Mouse (Mus musculus): ENCODE measurements around the gene Nfx1. TPM values are rescaled to one million over a fixed set of nuclear protein-coding genes. Genes with fewer than 3 reads are reported as not detected.

Gene Nfx1
- polyA plus RNA-seq, 1 experiment from 2014 or later = 90.2 TPM

DNA sequence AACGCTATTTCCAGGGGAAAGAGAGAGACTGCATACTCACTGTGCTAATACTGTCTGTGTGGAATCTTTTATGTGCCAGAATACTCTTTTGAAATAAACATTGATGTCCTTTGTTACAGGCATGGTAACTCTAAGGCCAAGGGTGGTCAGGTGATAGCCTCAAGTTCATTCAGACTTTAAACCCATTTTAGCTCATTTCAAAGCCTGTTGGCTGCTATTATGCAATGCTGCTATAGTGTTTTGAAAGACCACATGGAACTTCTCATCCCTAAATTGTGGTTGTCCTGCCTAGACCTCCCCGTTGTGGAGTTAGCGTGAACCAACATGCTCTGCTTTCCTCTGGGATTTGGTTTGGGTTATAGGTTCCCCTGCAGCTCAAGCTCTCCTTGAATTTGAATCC is 5.0 kb downstream of the Nfx1 start:
- no peaks in the 10 kb centered on the region for H3K27me3 ChIP-seq
- no peak overlapping the region for H3K27ac ChIP-seq (replicated peaks)
- H3K4me1 ChIP-seq = peaks cover 12% of the 10 kb centered on the region
- 74% methylated on average over 3 of the region's 3 CpGs for WGBS
- no peak for ATAC-seq (ENCODE audit: insufficient number of reproducible peaks, low FRiP score, low TSS enrichment, low read depth)
- no peak overlapping the region for H3K9ac ChIP-seq
- no peak overlapping the region for H3K4me2 ChIP-seq (replicated peaks)
- H3K36me3 ChIP-seq = peaks cover 47% of the 10 kb centered on the region
- no peak overlapping the region for H3K4me3 ChIP-seq (replicated peaks)
- no peaks in the 10 kb centered on the region for H3K9me3 ChIP-seq (replicated peaks)

DNA sequence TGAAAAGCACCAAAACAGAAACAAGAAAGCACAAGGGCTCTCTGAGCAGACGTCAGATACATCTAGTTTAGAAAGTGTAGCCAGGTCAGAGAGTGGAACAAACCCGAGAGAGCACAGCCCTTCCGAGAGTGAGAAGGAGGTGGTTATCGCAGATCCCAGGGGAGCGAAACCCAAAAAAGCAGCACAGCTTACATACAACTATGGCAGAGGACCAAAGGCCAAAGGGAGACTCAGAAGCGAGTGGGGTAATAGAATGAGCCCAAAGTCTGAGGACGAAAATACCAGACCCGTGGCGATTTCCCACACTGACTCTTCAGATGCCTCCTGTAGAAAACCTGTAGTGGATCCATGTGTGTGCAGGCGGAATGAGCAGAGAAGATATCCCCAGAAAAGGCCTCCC is 5.9 kb downstream of the Nfx1 start:
- peaks cover 12% of the 10 kb centered on the region for H3K4me1 ChIP-seq
- no peak overlapping the region for H3K4me3 ChIP-seq (replicated peaks)
- no peak overlapping the region for H3K9ac ChIP-seq
- H3K4me2 ChIP-seq (replicated peaks) = no peak overlapping the region
- no peak overlapping the region for H3K27ac ChIP-seq (replicated peaks)
- H3K36me3 ChIP-seq = peaks cover 57% of the 10 kb centered on the region
- H3K27me3 ChIP-seq = no peaks in the 10 kb centered on the region
- ATAC-seq (ENCODE audit: insufficient number of reproducible peaks, low FRiP score, low TSS enrichment, low read depth) = no peak
- 91% methylated on average over 10 of the region's 10 CpGs for WGBS
- H3K9me3 ChIP-seq (replicated peaks) = no peaks in the 10 kb centered on the region

DNA sequence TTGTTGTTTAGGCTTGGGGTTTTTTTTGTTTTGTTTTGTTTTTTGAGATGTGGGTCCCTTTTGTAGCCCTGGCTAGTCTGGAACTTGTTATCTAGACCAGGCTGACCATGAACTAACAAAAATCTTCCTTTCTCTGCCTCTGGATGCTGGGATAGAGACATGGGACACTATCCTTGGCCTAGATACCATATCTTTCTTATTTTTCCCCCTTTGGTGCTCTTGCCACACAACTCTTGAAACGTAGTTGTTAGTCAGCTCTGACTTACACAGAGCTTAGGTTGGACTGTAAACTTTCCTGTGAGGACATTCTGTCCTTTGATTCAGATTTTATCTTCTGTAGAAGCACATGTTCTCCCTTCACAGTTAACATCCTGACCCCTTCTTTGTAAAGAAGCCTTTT is 8.7 kb downstream of the Nfx1 start:
- no peaks in the 10 kb centered on the region for H3K27me3 ChIP-seq
- H3K36me3 ChIP-seq = peaks cover 70% of the 10 kb centered on the region

DNA sequence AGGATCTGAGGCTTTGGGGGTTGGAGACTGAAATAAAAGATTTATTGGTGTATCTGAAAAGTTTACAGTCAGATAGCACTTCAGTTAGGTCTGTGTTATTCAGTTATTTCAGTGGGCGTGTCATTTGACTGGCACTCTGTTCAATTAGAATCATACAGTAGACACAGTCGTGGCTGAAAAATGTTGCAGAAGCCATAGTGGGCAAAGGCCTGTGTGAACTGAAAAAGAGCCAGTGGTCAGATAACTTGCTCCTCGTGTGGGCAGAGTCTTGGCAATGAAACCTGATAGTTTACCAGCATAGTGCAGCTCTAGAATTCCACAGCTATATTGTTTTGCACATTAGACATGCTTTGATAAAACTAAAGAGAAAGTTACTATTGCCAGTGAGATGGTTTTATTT is 11.8 kb downstream of the Nfx1 start:
- 62% methylated on average over 3 of the region's 3 CpGs for WGBS
- Histone ChIP-seq H3K4me2 (replicated peaks) (no peak overlapping the region), H3K36me3 (peaks cover 83% of the 10 kb centered on the region), H3K27ac (replicated peaks) (no peak overlapping the region), H3K4me3 (replicated peaks) (no peak overlapping the region), H3K27me3 (no peaks in the 10 kb centered on the region), H3K9me3 (replicated peaks) (no peaks in the 10 kb centered on the region), H3K9ac (no peak overlapping the region), H3K4me1 (no peaks in the 10 kb centered on the region)
- ATAC-seq (ENCODE audit: insufficient number of reproducible peaks, low FRiP score, low TSS enrichment, low read depth) = no peak

More for the DNA sequence above, 8.7 kb downstream of the Nfx1 start:
- Histone ChIP-seq H3K9ac (no peak overlapping the region), H3K9me3 (replicated peaks) (no peaks in the 10 kb centered on the region), H3K4me2 (replicated peaks) (no peak overlapping the region), H3K4me1 (no peaks in the 10 kb centered on the region), H3K27ac (replicated peaks) (no peak overlapping the region), H3K4me3 (replicated peaks) (no peak overlapping the region)
- no peak for ATAC-seq (ENCODE audit: insufficient number of reproducible peaks, low FRiP score, low TSS enrichment, low read depth)
- WGBS = 89% methylated on average over 1 of the region's 1 CpGs

DNA sequence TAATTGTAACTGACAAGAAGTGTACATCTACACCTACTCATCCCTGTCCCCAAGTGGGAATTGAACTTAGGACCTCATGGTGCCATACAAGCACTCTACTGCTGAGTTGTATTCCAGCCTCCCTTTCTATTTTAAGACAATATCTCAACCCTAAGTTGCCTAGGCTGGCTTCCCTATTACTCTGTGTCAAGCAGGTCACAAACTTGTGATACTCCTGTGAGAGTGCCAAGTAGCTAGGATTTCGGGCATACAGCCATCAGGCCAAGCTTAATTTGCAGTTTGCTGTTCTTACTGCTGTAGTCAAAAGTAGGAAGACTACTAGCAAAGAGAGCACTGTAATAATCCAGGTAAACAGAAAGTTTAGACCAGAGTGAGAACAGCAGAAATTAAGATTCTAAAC is 13.0 kb downstream of the Nfx1 start:
- 93% methylated on average over 1 of the region's 1 CpGs for WGBS
- peaks cover 82% of the 10 kb centered on the region for H3K36me3 ChIP-seq
- no peak overlapping the region for H3K4me2 ChIP-seq (replicated peaks)
- no peaks in the 10 kb centered on the region for H3K9me3 ChIP-seq (replicated peaks)
- H3K9ac ChIP-seq = no peak overlapping the region
- no peaks in the 10 kb centered on the region for H3K4me1 ChIP-seq
- no peak overlapping the region for H3K4me3 ChIP-seq (replicated peaks)
- no peaks in the 10 kb centered on the region for H3K27me3 ChIP-seq
- H3K27ac ChIP-seq (replicated peaks) = no peak overlapping the region
- no peak for ATAC-seq (ENCODE audit: insufficient number of reproducible peaks, low FRiP score, low TSS enrichment, low read depth)

DNA sequence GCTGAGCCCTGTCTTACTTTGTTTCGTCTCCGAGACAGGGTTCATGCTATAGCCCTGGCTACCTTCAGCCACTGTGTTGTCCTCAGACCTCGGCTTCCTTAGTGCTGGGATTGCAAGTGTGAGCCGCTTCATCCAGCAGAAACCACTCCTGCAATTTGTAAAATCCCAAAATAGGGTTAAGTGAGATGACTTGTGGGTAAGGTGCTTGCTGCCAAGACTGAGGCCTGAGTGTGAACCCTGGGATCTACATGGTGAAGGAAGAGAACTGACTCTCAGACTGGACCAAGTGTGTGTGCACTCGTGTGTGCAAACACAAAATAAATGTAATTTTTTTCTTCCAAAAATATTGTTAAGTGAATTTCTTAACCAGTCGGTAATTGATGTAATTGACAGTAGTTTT is 18.9 kb downstream of the Nfx1 start:
- WGBS = 89% methylated on average over 6 of the region's 6 CpGs

DNA sequence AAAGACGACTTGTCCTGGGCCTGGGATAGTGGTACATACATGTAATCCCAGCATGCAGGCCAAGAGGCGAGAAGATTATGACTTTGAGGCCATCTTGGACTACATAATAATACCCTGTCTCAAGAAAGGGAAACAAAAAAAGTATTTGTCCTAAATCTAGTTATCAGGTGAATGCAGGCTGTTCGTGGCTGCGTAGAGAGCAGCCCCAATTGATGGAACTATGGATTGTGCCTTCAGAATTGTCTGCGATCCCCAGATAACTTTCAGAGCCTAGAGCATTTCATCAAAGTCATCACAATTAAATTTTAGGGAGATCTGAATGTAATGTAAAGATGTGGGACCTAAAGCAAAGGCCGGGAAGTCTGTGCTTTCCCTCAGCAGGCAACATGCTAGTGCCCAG is 25.6 kb downstream of the Nfx1 start:
- WGBS = 93% methylated on average over 6 of the region's 6 CpGs
- Histone ChIP-seq H3K27me3 (no peaks in the 10 kb centered on the region), H3K4me3 (replicated peaks) (no peak overlapping the region), H3K36me3 (peaks cover 92% of the 10 kb centered on the region), H3K9me3 (replicated peaks) (no peaks in the 10 kb centered on the region), H3K9ac (no peak overlapping the region), H3K4me2 (replicated peaks) (no peak overlapping the region), H3K4me1 (no peaks in the 10 kb centered on the region), H3K27ac (replicated peaks) (no peak overlapping the region)
- ATAC-seq (ENCODE audit: insufficient number of reproducible peaks, low FRiP score, low TSS enrichment, low read depth) = no peak

More for the DNA sequence above, 18.9 kb downstream of the Nfx1 start:
- Histone ChIP-seq H3K27me3 (no peaks in the 10 kb centered on the region), H3K9me3 (replicated peaks) (no peaks in the 10 kb centered on the region), H3K27ac (replicated peaks) (no peak overlapping the region), H3K4me1 (no peaks in the 10 kb centered on the region), H3K4me3 (replicated peaks) (no peak overlapping the region), H3K36me3 (peaks cover 88% of the 10 kb centered on the region), H3K9ac (no peak overlapping the region), H3K4me2 (replicated peaks) (no peak overlapping the region)
- ATAC-seq (ENCODE audit: insufficient number of reproducible peaks, low FRiP score, low TSS enrichment, low read depth) = no peak

DNA sequence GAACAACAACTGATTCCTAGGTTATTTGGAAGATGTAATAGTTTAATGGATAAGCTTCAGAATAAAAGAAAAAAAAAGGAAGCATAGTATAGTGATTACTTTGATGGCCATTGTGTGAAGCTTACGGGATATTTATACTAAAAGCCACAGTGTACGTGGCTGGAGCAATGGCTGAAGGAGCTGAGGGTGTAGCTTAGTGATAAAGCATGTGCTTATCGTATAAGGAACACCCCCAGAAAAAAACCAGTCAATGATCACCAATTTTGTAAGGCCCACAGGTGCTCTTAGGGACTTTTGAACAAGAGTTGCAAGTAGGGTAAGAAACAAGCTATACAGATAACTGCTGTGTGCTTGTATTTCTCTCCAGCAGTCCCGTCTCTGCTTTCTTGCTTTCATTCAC is 27.2 kb downstream of the Nfx1 start:
- no peak overlapping the region for H3K9ac ChIP-seq
- H3K36me3 ChIP-seq = peaks cover 92% of the 10 kb centered on the region
- no peak overlapping the region for H3K27ac ChIP-seq (replicated peaks)
- no peaks in the 10 kb centered on the region for H3K27me3 ChIP-seq
- no peak overlapping the region for H3K4me3 ChIP-seq (replicated peaks)
- 90% methylated on average over 4 of the region's 4 CpGs for WGBS
- ATAC-seq (ENCODE audit: insufficient number of reproducible peaks, low FRiP score, low TSS enrichment, low read depth) = no peak
- H3K4me1 ChIP-seq = no peaks in the 10 kb centered on the region
- no peak overlapping the region for H3K4me2 ChIP-seq (replicated peaks)
- H3K9me3 ChIP-seq (replicated peaks) = no peaks in the 10 kb centered on the region

DNA sequence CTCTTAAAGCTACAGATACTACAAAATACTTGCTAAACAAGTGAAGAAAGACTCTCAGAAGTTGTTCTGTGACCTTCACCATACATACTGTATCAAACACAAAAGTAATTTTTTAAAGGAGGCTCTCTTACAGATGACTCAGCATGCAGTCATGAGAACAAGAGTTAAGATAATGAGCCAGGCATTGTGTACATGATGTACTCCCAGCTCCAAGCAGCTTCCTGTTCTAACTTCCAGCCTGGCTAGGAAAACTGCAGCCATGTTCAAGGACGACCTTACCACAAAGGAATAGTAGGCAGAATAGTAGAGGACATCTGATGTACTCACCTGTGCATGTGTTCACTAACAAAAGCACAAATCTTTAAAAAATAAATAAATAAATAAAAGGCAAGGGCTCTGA is 29.6 kb downstream of the Nfx1 start:
- Histone ChIP-seq H3K9ac (no peak overlapping the region), H3K36me3 (peaks cover 93% of the 10 kb centered on the region)
- no peak for ATAC-seq (ENCODE audit: insufficient number of reproducible peaks, low FRiP score, low TSS enrichment, low read depth)

DNA sequence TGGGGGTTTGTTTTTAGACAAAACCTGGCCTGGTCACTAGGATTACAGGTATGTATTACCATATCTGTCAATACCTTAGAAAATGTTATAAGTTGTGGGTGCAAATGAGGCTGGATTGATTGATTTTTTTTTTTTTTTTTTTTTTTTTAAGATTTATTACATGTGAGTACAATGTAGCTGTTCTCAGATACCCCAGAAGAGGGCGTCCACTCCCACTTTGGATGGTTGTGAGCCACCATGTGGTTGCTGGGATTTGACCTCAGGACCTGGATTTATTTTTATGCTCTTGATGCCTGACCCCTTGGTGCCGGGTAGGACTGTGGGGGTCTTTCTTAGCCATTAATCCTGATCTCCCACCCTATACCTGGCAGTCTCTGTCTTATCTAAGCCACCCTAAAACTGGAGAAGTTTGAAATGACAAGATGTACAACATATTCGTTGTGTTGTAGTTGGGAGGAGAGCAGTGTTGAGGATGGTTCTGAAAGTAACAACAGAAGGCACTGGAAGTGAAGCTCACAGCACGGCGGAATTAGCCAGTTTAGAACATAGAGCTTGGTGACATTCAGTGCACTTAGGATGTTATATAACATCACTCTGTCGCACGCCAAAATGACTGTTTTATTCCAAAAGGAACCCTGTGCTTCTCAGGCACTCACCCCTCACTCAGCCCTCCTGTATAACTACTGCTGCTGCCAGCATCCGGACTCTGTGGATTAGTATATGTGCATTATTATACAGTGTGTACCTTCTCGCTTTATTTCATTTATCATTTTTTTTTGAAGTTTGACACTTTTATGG is 30.3 kb downstream of the Nfx1 start:
- Histone ChIP-seq H3K4me1 (no peaks in the 10 kb centered on the region), H3K9me3 (replicated peaks) (no peaks in the 10 kb centered on the region)
- 86% methylated on average over 9 of the region's 9 CpGs for WGBS

More for the DNA sequence above, 29.6 kb downstream of the Nfx1 start:
- 86% methylated on average over 1 of the region's 1 CpGs for WGBS
- Histone ChIP-seq H3K4me2 (replicated peaks) (no peak overlapping the region), H3K4me3 (replicated peaks) (no peak overlapping the region), H3K9me3 (replicated peaks) (no peaks in the 10 kb centered on the region), H3K4me1 (no peaks in the 10 kb centered on the region), H3K27ac (replicated peaks) (no peak overlapping the region), H3K27me3 (no peaks in the 10 kb centered on the region)

DNA sequence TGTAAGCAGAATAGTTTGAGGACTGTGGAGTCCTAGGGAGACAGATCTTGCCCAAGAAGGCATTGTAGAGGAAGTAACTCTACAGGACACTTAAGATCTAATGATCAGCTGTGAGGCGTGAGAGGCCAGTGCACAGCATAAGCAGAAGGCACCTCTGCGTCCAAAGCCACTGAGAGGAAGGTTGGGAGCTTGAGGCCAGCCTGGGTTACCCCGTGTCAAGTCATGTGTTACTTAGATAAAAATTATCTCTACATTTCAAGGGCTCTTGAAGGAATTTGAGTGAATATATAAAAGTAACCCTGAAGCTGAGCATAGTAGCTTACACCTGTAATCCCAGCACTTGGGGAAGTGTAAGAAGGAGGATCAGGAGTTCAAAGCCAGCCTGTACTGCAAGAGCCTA is 42.6 kb downstream of the Nfx1 start:
- no peak overlapping the region for H3K27ac ChIP-seq (replicated peaks)
- no peak for ATAC-seq (ENCODE audit: insufficient number of reproducible peaks, low FRiP score, low TSS enrichment, low read depth)

More for the DNA sequence above, 30.3 kb downstream of the Nfx1 start:
- Histone ChIP-seq H3K27me3 (no peaks in the 10 kb centered on the region), H3K36me3 (peaks cover 88% of the 10 kb centered on the region), H3K4me2 (replicated peaks) (no peak overlapping the region), H3K27ac (replicated peaks) (no peak overlapping the region), H3K4me3 (replicated peaks) (no peak overlapping the region), H3K9ac (no peak overlapping the region)
- ATAC-seq (ENCODE audit: insufficient number of reproducible peaks, low FRiP score, low TSS enrichment, low read depth) = no peak

DNA sequence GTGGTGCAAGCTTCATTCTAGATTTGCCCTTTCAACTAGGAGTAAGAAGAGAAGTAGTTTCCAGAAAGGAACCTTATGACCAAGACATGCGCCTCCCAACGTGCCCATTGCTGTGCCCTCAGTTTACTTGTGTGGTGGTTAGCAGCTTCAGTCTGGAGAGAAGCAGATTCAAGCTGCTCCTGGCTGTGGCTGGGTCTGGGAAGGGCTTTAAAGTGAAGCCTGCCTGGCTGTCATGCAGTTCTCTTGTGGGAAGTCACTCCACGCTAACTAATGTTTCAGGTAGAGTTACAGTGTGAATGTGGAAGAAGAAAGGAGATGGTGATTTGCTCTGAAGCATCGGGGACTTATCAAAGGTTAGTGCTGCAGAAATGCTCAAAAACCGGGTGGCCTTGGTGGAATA is 45.1 kb downstream of the Nfx1 start:
- peaks cover 75% of the 10 kb centered on the region for H3K36me3 ChIP-seq

More for the DNA sequence above, 42.6 kb downstream of the Nfx1 start:
- Histone ChIP-seq H3K27me3 (no peaks in the 10 kb centered on the region), H3K9ac (no peak overlapping the region), H3K4me3 (replicated peaks) (no peak overlapping the region), H3K36me3 (peaks cover 84% of the 10 kb centered on the region), H3K4me2 (replicated peaks) (no peak overlapping the region), H3K9me3 (replicated peaks) (no peaks in the 10 kb centered on the region), H3K4me1 (no peaks in the 10 kb centered on the region)
- 93% methylated on average over 3 of the region's 3 CpGs for WGBS

More for the DNA sequence above, 45.1 kb downstream of the Nfx1 start:
- Histone ChIP-seq H3K27ac (replicated peaks) (no peak overlapping the region), H3K4me1 (no peaks in the 10 kb centered on the region), H3K4me3 (replicated peaks) (no peak overlapping the region), H3K4me2 (replicated peaks) (no peak overlapping the region), H3K9ac (no peak overlapping the region), H3K27me3 (no peaks in the 10 kb centered on the region), H3K9me3 (replicated peaks) (no peaks in the 10 kb centered on the region)
- no peak for ATAC-seq (ENCODE audit: insufficient number of reproducible peaks, low FRiP score, low TSS enrichment, low read depth)
- 90% methylated on average over 5 of the region's 5 CpGs for WGBS

All from embryonic facial prominence, embryonic 15.5 days (tissue).